In genomic region chr17:28567541-28567940, GRCm38 (mm10) we compare ENCODE assay signal across 25 mouse cellular contexts. TPM values are rescaled to one million over a fixed set of nuclear protein-coding genes. Genes with fewer than 3 reads are reported as not detected.
"Had no signal": no experiment of that assay in that cellular context is flagged by ENCODE, and none has a peak within 500 bp of the region (broad histone marks: within the 10 kb centered on the region; RNA-seq: fewer than 3 reads in every experiment).

No protein-coding gene starts in this region.

- DNase-seq: kidney, adult 11 months; kidney, adult 8-10 months; kidney, postnatal 10 days; kidney, postnatal 36 days; layer of hippocampus, postnatal 36 days; lung, adult 2 months; lung, postnatal 14 days; lung, postnatal 4 days; right cerebral cortex, adult 18-20 months; right cerebral cortex, postnatal 25 days; spleen, adult 18-20 months; thymus, postnatal 25 days had no signal

- H3K27ac ChIP-seq: intestine, embryonic 15.5 days; kidney, embryonic 15.5 days; left cerebral cortex, adult 2 months; liver, embryonic 14.5 days; midbrain, embryonic 12.5 days; neural tube, embryonic 13.5 days; stomach, embryonic 15.5 days had no signal

- ATAC-seq: intestine, embryonic 15.5 days; midbrain, embryonic 16.5 days had no signal

- H3K9ac ChIP-seq: intestine, embryonic 15.5 days; kidney, embryonic 15.5 days; liver, embryonic 14.5 days; midbrain, embryonic 12.5 days; neural tube, embryonic 13.5 days; stomach, embryonic 15.5 days had no signal

- H3K4me1 ChIP-seq: intestine, embryonic 15.5 days; kidney, embryonic 15.5 days; midbrain, embryonic 12.5 days; neural tube, embryonic 13.5 days; stomach, embryonic 15.5 days had no signal

- H3K9me3 ChIP-seq: intestine, embryonic 15.5 days; kidney, embryonic 15.5 days; midbrain, embryonic 12.5 days; neural tube, embryonic 13.5 days; stomach, embryonic 15.5 days had no signal

- H3K36me3 ChIP-seq: intestine, embryonic 15.5 days; kidney, embryonic 15.5 days; midbrain, embryonic 12.5 days; neural tube, embryonic 13.5 days; stomach, embryonic 15.5 days had no signal

- H3K4me2 ChIP-seq: intestine, embryonic 15.5 days; kidney, embryonic 15.5 days; midbrain, embryonic 12.5 days; neural tube, embryonic 13.5 days; stomach, embryonic 15.5 days had no signal

- H3K27me3 ChIP-seq: intestine, embryonic 15.5 days; kidney, embryonic 15.5 days; midbrain, embryonic 12.5 days; neural tube, embryonic 13.5 days; stomach, embryonic 15.5 days had no signal

- H3K4me3 ChIP-seq: intestine, embryonic 15.5 days; kidney, embryonic 15.5 days; left cerebral cortex, adult 2 months; midbrain, embryonic 12.5 days; myocyte; neural tube, embryonic 13.5 days; stomach, embryonic 15.5 days had no signal

RNA-seq across cellular contexts. Expression of gene Clps, which starts 7.0 kb away (rescaled TPM):
- polyA plus RNA-seq: limb, embryonic 11.5 days; midbrain, embryonic 12.5 days; midbrain, embryonic 16.5 days; myocyte; neural tube, embryonic 13.5 days had no signal

RNA-seq across cellular contexts. Expression of gene Lhfpl5, which starts 7.9 kb away (rescaled TPM):
- polyA plus RNA-seq: liver, embryonic 14.5 days; lung, adult 2 months had no signal

RNA-seq across cellular contexts. Expression of gene Clpsl2, which starts 18.3 kb away (rescaled TPM):
- polyA plus RNA-seq: intestine, embryonic 15.5 days; kidney, embryonic 15.5 days; limb, embryonic 11.5 days; limb, embryonic 14.5 days; liver, embryonic 14.5 days; lung, adult 2 months; lung, embryonic 16.5 days; midbrain, embryonic 12.5 days; midbrain, embryonic 16.5 days; myocyte; neural tube, embryonic 13.5 days; stomach, embryonic 15.5 days; thymus, postnatal 0 days had no signal

RNA-seq across cellular contexts. Expression of gene Armc12, which starts 36.9 kb away (rescaled TPM):
- polyA plus RNA-seq: intestine, embryonic 15.5 days; kidney, embryonic 15.5 days; limb, embryonic 11.5 days; lung, adult 2 months; lung, embryonic 16.5 days; midbrain, embryonic 12.5 days; midbrain, embryonic 16.5 days; myocyte; neural tube, embryonic 13.5 days; stomach, embryonic 15.5 days; thymus, postnatal 0 days had no signal
